Mouse (Mus musculus) testis, adult 2 months (tissue): ENCODE results near the gene Edem1.

Experiments used
- CTCF ChIP-seq: fragments of 200-500 bp; IDR thresholded peaks from 2 replicates; pipeline ENCODE4 v1.5.1; 2012; ENCODE audit warnings: low read depth, mild to moderate bottlenecking, inconsistent platforms, low read length, moderate library complexity; ENCODE audit not compliant: control insufficient read depth, insufficient read depth, insufficient replicate concordance
- POLR2A ChIP-seq: fragments of 200-500 bp; IDR thresholded peaks from 2 replicates; pipeline ENCODE4 v1.6.1; 2012; ENCODE audit warnings: low read depth, mild to moderate bottlenecking, inconsistent platforms, low read length, moderate library complexity; ENCODE audit not compliant: control insufficient read depth

DNA sequence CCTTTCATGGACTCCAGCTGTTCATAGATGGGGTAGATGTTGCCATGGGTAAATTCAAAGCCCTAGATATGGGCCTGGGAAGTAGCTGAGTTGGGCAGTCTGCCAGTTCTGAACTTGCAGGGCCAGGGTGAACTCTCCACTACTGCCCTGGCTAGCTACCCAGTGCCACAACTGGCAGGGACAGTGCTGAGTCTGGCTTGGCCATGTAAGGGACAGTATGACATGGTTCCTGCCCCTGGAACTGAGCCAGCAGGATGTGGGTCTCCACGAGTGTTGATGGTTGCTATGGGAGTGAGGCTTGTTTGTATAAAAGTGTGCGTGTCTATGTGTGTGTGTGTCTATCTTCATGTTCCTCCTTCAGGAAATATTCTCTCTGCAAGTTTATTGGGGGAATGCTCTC lies 34.1 kb downstream of the Edem1 start:
- TF ChIP-seq POLR2A, result no peak
- no peak for TF ChIP-seq CTCF
